Mouse (Mus musculus): ENCODE results near the gene Slc30a7.

Slc30a7 gene

DNA sequence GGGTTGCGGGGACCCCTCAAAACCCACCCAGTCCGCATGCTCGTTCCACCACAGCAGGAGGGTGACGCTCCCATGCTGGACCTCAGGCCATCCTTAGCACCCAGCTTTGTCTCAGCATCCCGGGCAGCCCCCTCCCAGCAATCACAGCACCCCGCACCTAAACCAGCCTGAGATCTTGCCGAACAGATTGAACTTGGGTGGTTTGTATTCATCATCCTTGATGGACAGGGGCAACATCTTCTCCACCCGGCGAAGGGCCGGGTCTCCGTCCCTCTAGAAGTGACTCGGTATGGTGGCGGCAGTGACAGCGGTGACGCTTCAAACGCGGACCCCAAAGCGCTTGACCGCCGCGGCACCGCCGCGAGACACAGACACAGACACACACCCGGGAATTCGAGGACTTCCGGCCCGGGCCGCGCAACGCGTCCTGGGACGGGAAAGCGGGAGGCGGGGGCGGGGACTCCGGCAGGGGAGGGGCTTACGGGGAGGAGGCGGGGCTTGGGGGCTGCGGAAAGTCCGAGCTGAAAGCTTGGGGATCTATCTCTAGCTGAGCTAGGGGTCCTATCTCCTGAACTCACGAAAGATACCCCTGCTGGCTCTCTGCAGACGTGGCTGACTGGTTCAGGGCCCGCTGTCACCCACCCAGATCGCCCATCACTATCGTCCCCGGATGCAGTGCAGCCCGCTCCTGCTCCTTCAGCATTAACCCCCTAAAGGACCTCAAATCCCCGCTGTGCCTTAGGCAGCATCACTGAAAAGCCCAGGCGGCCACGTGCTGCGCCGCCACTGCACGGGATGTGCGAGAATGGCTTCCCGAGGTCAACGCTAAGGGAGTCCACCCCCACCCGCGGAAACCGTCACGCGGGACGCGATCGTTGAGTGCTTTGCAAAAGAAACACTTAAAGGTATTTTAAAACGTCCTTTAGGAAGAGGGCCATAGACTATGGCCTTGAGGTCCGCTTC, at the start of gene Slc30a7, which contains the start of gene Extl2:
TSS of gene Slc30a7 (minus strand) at position 429 of the 963 bp plus-strand sequence.
TSS of gene Extl2 (plus strand) at position 485 of the 963 bp plus-strand sequence.
- DNase-seq = peak; percentile 87 to 91

DNA sequence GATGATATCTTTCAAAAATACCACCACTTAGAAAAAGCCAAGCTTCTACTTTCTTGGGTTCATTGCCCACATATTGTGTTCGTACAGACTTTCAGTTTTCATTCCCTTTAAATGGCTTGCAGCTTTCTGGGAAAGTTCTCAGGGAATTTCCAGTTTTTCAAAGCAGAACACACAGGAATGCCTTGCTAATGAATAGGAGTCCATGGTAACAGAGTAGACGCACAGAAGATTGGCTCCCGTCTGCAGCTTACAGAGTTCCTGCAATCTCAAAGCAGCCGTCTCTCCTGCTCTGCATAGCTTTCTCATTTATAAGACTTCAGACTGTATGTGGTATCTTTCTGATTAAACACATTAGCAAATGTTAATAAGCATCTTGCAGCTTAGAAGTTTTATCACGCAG, 39.8 kb upstream of the Slc30a7 start:
- DNase-seq = no peak

DNA sequence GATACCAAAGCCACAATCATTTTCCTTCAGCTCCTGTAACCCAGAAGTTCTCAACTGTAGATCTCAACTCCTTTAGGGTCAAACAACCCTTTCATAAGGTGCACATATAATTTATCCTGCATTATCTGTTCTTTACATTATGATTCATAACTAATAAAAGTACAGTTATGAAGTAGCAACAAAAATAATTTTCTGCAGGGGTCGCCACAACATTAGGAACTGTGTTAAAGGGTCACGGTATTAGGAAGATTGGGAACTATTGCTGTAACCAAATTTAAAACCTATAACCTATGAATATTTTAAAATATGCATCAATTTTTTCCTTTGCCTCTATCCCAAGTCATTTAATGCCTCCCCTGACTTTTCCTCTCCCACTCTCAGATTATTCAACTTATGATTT, 38.8 kb upstream of the Slc30a7 start:
- no peak for DNase-seq

DNA sequence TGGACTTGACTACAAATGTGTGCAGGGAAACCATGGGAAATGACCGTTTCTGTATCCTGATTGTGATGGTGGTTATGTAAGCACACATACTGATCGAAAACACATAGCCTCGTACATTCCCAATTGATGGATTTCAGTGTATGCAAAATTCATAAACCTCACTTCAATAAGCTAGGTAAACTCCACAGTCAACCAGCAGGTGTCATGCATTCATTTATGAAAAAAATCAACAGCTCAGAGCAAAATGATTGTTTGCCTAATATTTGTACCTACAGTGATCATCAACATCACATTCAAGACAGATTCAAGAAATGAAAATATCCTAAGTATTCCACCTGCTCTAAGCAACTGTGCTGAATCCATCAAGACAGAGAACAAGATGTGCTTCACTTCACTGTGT, 33.6 kb upstream of the Slc30a7 start:
- no peak for DNase-seq

DNA sequence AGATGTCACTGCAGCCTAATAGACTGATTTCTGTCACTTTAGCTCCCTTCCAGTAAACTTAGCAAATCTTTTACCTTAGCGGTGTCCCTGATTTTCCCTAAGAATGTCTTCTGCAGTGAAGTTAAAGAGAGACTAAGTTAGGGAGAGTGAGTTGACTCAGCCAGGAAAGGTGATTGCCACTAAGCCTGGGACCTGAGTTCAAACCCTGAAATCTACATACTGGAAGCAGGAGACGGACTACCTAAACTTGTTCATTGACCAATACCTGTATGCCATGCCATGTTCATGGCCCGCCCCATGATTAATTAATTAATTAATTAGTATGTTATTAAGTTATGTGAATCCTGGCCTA, 26.6 kb upstream of the Slc30a7 start:
- no peak for DNase-seq

DNA sequence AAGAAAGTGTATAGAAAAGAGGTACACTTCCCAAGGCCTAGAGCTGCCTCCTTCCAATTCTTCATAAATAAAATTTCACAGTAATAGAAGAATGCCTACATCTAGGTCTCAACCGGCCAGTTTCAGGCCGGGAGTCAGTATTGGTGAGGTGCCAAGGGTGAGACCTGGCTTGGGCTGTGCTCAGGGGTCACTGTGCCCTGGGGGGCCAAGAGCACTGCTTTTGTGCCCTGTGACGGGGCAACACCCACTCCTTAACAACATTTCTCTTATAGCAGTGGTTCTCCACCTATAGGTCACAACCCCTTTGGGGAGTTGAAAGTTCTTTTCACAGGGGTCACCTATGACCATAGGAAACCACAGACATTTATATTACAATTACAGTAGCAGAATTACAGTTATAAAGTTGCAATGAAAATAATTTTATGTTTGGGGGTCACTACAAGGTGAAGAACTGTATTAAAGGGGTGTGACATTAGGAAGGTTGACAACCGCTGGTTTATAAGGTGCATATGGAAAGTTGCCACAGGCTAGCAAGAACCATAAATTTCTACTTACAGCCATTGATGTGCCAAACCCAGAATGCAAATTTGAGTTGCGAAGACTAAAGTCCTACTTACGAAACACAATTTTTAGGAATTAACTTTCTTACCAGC, 26.1 kb upstream of the Slc30a7 start:
- no peak for DNase-seq

DNA sequence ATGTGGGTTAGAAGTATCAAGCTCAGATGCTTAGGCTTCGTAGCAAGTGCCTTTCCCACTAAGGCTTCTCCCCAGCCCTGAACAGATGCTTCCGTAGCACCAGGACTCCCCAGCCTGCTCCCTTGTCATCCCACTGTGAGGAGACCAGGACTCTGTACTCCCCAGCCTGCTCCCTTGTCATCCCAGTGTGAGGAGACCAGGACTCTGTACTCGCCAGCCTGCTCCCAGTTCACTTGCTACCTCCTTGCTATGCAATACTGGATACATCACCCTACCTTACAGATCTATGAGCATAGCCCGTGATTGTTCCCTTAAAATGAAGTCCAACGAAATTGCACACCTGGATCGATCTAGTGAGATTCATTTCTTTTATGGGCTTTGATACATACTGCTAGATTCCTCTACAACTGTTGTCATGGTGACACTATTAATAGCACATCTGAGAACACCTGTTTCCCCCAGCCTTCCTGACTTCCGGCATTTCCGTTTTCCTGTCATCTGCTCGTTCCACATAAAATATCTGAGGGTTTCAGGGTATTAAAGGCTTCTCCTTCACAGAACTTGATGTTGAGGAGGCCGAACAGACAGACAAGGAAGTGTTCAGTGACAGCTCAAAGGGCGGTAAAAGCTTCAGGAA, 23.1 kb upstream of the Slc30a7 start:
- DNase-seq = no peak

DNA sequence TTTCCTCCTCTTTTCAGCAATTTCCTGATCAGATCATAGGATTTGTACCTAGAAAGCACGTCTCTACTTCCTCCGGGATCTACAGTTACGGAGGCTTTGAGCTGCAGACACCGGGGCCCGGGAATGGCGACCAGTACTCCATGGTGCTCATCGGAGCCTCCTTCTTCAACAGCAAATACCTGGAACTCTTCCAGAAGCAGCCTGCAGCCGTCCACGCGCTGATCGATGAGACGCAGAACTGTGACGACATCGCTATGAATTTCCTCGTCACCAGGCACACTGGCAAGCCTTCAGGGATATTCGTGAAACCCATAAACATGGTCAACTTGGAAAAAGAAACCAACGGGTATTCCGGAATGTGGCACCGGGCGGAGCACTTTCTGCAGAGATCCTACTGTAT, 19.8 kb upstream of the Slc30a7 start:
- DNase-seq = no peak

DNA sequence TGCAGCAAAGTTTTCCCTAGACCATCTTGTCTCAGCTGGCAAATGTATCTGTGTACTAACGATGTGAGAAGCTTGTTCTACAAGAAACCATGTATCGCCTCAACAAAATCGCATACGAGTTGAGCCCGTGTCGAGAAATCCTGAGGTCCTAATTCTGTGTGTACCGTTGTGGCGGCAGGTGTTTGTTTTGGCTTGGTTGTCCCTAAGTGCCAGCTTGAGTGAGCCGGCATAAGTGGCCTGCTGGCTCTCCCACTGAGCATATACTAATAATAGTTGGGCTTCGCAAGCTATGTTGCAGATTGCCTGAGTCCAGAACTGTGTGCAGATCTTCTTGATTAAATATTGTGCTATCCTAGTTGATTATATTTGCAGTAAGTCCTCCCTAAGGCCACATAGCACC, 18.5 kb upstream of the Slc30a7 start:
- DNase-seq = peak; percentile 10 to 39

DNA sequence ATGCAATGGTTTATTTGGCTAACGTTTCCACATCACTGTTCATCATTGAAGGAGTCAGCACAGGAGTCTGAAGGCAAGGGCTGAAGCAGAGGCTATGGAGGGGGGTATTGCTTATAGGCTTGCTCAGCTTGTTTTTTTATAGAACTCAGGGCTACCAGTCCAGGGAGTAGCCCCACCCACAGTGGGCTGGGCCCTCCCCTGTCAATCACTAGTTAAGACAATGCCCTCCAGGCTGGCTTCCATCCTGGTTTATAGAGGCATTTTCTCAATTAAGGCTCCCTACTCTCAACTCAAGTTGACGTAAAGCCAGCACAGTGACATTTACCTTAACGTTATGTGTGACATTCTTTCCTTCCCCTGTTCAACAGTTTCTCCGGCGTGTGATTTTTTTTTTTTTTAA, 17.5 kb upstream of the Slc30a7 start:
- DNase-seq = no peak

DNA sequence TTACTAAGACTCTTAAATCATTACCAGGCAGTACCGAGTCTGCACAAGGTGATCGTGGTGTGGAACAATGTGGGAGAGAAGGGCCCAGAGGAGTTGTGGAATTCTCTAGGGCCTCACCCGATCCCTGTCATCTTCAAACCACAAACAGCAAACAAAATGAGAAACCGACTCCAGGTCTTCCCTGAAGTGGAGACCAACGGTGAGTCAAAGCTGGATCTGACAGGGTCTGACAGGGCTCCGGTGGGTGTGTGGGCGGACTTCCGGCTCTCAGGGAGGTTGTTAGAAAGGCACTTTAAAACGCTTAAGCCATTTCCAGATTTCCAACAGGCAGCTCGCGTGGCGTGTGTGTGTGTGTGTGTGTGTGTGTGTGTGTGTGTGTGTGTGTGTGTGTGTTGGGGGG, 17.0 kb upstream of the Slc30a7 start:
- DNase-seq = no peak

DNA sequence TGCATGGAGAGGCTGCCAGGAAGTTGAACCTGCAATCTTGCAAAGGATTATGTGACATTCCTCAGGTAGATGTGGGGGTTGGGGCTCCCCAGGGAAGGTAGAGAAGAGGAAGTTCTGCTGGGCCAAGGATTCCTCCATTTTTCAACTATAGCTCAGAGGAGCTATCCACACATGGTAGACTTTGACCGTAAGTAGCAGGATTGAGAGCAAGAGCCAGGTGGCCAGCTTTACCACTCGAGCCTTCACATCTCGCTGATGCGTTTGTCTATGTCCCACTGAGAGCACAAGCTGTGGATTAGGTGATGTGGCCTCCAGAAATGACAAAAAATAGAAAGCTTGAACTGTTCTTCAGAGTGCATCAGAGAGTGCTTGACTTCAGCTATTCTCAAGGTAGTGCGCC, 11.9 kb upstream of the Slc30a7 start:
- DNase-seq = no peak

DNA sequence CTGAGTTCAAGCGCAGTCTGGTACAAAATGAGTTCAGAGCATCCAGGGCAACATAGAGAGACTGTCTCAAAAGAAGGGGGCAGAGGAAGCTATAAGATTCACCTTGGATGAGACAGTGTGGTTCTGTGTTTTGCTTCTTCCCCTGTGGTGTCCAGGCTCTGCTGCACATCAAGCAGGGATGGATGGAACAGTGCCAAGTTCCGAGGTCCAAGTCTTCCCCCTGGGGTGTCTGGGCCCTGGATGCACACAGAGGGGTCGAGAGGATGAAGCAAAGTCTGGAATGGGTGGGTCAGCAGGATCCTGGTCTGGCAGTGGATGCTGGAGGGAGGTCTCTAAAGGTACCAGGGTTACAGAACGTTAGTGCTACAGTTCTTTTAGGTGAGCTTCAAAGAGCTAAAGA, 11.4 kb upstream of the Slc30a7 start:
- no peak for DNase-seq

DNA sequence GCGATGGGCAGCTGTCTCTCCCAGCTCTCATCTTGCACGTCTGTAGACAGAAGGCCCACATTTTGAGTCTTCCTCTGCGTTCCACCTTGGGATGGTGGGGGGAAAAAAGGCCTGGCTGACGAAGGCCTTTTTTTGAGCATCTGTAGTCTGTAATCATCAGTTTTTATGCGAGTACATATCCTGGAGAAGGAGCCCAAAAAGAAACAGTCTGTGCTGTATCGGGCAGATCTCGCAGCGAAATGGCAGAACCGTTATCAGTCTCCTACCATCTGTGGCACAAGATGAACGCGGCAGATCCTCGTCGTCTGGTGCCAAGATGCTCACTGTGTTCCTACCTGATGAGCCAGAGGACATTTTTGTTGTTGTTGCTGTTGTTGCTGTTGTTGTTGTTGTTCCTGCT, 8.9 kb upstream of the Slc30a7 start:
- no peak for DNase-seq

DNA sequence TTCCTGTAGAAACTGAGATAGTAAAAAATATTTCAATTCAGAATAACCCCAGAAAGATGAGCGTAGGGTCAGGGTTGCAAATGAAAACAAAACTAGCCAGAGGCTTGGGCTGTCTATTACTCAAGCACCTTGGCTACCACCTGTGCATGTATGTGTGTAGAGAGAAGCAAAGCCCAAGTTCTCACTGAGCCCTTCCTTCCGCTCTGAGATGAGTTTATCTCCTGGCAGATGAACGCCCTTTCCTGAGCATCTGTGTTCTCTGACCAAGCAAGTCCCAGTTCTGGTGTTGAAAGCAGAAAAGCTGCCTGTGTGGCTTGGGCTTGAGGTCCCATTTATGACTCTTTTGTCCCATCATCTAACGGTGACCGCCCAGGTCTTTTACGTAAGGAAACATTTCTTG, 7.7 kb upstream of the Slc30a7 start:
- no peak for DNase-seq

DNA sequence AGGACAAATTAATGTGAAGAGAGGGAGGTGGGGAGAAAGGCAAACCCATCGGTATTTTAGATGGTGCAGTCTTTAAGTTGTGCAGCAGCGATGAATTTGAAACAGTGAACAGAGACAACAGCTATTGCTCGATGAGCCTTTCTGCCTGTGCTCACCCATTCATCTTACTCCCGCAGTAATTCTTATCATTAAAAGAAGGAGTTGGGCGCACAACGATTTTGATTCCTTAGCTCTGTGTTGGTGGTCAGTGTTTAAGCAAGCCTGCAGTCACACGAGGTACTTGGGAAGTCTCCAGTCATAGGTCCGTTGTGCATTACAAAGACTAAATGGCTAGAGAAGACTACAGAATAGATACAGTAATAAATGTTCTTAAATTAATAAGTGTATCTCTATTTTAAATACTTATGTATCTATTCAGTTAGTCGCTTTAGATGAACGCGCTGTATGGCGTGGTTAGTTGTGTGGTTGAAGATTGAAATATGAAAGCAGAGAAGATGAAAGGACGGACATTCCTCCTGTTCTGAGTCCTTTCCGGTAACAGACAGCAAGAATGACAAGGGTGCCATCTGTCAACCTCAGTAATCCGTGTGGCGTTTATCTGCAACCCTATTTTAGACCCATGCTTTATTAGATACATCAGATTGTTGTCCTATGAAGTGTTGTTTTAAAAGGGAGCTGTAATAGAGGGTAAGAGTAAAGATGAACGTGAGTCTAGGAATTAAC, 2.6 kb upstream of the Slc30a7 start:
- DNase-seq = no peak

DNA sequence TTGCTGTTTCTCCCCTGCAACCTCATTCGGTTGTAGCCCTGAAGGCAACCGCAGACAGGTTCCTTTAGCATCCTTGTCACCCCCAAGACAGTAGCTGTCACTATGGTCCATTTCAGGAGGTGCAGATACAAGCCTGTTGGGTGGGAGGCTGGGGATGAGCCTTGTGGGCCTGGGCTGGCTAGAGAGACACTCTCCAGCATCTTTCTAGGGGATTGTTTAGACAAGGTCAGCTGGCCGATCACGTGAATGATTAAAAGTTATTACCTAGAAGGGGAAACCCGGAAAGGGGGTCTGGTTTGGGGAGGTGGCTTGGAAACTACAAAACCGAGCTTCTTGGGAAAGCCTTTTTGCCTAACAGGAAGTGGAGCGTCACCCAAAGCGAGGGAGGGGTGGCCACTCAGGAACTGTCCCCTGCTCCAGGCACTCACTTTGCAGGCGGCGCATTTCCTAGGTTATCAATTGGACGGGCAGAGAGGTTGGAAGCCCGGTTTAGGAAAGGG, 785 bp upstream of the Slc30a7 start:
- peak; percentile 76 to 81 for DNase-seq

DNA sequence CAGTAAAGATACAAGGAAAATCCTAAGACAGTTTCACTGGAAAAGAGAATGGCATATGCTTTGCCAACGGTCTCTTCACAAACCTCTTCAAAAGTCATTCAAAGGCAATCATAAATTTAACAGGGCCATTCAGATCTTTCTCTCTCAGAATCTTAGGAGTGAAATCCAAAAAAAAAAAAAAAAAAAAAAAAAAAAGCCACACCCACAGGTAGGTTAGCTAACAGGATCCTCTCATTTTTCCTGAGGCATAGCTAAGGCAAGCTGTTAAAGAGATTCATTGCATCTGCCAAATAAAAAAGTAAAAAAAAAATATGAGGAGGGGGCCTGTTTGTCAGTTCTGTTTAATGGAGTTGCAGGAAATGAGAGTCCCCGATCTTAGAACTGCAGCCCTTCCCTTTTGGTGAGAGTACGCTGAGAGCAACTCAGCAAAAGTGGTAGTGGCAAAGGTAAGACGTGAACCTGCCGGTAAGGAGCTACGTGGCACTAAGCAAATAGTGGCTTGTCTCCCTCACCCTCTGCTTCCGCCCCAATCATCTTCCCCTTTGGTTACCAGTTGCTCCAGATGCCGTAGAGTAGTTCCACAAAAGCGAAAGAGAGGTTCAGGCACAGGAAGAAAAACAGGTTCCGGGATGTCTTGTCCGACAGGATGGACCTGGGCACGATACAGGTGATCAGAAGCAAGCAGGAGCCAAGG, 775 bp downstream of the Slc30a7 start:
- peak; percentile 38 to 51 for DNase-seq

DNA sequence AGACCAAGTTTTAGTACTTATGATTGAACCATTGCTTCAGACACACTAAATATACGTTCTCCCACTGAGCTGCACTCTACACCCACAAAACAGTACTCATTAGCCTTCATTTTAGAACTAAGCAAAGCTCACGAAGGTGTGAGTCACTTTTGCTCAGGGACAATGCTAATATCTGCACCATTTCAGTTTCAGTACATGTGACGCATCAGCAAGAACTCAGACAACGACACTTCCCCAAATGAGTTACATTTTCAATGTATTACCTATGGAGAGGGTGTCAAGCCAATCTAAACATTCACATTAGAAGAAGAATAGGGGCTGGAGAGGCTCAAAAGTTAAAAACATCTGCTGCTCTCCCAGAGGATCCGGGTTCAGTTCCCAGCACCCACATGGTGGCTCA, 10.3 kb downstream of the Slc30a7 start:
- DNase-seq = no peak

DNA sequence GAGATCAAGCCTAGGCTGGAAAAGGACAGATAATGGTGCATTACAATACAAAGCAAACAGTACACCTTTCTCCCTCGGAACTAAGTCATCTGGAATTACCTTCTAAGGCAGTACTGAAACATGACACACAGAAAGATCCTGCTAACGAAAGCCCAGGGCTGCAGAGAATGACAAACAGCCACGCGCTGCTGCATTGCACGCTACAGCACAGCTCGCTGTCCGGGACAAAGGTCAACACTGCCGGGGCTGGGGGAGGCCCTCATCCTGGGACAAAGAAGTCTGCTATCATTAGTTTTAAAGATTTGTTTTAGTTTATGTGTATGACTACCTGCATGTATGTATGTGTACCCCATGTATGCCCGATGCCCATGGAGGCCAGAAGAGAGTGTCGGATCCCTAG, 14.2 kb downstream of the Slc30a7 start:
- no peak for DNase-seq

DNA sequence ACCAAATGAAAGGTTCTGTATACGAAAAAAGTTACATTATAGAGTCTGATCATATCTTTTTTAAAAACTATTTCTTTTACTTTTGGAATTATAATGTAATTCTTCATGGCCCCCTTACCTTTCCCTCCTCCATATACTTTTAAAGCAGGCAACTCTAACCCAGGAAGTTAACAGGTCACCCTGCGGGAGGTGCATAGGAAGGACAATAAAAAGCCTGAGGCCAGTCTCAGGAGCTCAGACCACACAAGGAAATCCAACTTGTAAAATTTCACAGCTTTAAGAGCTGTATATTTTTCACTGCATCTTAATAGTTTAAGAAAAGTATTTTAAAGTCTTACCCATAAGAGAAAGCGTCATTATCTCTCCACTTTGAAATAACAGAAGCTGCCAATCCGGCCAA, 14.6 kb downstream of the Slc30a7 start:
- no peak for DNase-seq

DNA sequence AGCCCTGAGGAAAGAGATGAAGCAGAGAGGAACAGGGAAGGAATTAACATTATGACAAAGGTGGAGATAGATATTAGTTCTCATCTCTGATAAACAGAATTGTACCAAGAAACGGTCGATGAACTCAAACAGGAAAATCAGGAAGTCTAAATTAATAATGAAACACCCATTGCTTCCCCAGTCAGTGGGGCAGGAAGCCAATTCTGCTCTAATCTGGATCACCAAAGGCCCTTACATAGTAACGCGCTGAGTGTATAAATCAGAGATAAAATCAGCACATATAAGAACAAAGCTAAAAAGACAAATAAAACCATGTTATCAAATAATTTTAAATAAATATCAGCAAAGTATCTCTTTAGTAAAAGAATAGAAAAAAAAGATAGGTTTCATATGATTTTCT, 15.1 kb downstream of the Slc30a7 start:
- no peak for DNase-seq

Measured in lung, postnatal 4 days (tissue).